Mouse (Mus musculus) liver, embryonic 12.5 days (tissue): ENCODE results near the gene Prss45. TPM values are rescaled to one million over a fixed set of nuclear protein-coding genes. Genes with fewer than 3 reads are reported as not detected.

Source experiments
- ATAC-seq: fragments of 200-750 bp; cut with Nextera tagmentation; 2 replicates; pipeline ENCODE4 v1.8.0; 2017; ENCODE audit warnings: moderate number of reproducible peaks, mild to moderate bottlenecking, moderate library complexity
- H3K27ac ChIP-seq: fragments of 300-500 bp; sonication (generic); 2 replicates; pipeline ENCODE4 v1.5.1; 2016; ENCODE audit warnings: mild to moderate bottlenecking
- H3K27me3 ChIP-seq: fragments of 300-500 bp; sonication (generic); replicated peaks from 2 replicates; pipeline ENCODE4 v1.6.1; 2016; ENCODE audit warnings: mild to moderate bottlenecking, moderate library complexity
- H3K36me3 ChIP-seq: fragments of 300-500 bp; sonication (generic); 2 replicates; pipeline ENCODE4 v1.6.1; 2016; ENCODE audit warnings: mild to moderate bottlenecking, moderate library complexity
- H3K4me1 ChIP-seq: fragments of 300-500 bp; sonication (generic); 2 replicates; pipeline ENCODE4 v1.6.1; 2016
- H3K4me2 ChIP-seq: fragments of 300-500 bp; sonication (generic); 2 replicates; pipeline ENCODE4 v1.6.1; 2016; ENCODE audit warnings: mild to moderate bottlenecking, moderate library complexity
- H3K4me3 ChIP-seq: fragments of 300-500 bp; sonication (generic); 2 replicates; pipeline ENCODE4 v1.5.1; 2016; ENCODE audit warnings: mild to moderate bottlenecking, moderate library complexity
- H3K9ac ChIP-seq: fragments of 300-500 bp; sonication (generic); 2 replicates; pipeline ENCODE4 v1.6.1; 2016; ENCODE audit warnings: mild to moderate bottlenecking, moderate library complexity
- H3K9me3 ChIP-seq: fragments of 300-500 bp; sonication (generic); replicated peaks from 2 replicates; pipeline ENCODE4 v1.6.1; 2016; ENCODE audit warnings: mild to moderate bottlenecking, moderate library complexity
- WGBS: fragments of 180-500 bp; shearing (Covaris S2); methylation state at CpG from one replicate; pipeline ENCODE4 v1.1.7; 2016; ENCODE audit not compliant: insufficient replicate concordance; 5-methylcytosine and 5-hydroxymethylcytosine counted together
- polyA plus RNA-seq: library from polyadenylated mRNA; unstranded; fragments of >200 nt; fragmentation: Nextera tagmentation; extraction: Ambion mirVana; gene quantifications from 2 replicates; pipeline ENCODE4 v1.2.1, GENCODE M21; 2016

Gene Prss45
- polyA plus RNA-seq, 1 experiment from 2014 or later: not detected

DNA sequence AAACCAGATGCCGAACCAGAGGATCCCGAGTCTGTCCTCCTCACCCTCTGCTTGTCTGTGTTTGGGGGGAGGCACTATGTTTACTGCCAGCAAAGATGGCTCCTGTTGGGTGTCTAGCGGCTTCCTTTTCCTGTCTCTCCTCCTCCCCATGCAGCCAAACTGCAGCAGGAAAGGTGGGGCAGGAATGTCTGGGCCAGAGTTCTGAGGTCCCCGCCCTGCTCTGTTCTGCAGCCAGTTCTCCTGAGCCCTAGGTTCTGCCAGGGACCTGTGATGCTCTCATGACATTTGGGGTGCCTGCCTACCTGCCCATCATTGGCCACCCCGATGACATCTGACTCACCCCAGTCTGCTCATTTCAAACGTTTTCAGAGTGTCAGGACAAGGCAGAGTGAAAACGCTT lies 47.6 kb downstream of the Prss45 start:
- no peaks in the 10 kb centered on the region for H3K9me3 ChIP-seq
- H3K27me3 ChIP-seq: peaks cover 48% of the 10 kb centered on the region
- no peak overlapping the region for H3K4me3 ChIP-seq
- peaks cover 8% of the 10 kb centered on the region; the same call in 1 of the 2 replicates for H3K4me1 ChIP-seq
- 60% methylated on average over 7 of the region's 7 CpGs for WGBS
- no peaks in the 10 kb centered on the region for H3K36me3 ChIP-seq
- H3K27ac ChIP-seq: no peak overlapping the region
- H3K9ac ChIP-seq: no peak overlapping the region
- no peak overlapping the region for H3K4me2 ChIP-seq
- no peak for ATAC-seq

DNA sequence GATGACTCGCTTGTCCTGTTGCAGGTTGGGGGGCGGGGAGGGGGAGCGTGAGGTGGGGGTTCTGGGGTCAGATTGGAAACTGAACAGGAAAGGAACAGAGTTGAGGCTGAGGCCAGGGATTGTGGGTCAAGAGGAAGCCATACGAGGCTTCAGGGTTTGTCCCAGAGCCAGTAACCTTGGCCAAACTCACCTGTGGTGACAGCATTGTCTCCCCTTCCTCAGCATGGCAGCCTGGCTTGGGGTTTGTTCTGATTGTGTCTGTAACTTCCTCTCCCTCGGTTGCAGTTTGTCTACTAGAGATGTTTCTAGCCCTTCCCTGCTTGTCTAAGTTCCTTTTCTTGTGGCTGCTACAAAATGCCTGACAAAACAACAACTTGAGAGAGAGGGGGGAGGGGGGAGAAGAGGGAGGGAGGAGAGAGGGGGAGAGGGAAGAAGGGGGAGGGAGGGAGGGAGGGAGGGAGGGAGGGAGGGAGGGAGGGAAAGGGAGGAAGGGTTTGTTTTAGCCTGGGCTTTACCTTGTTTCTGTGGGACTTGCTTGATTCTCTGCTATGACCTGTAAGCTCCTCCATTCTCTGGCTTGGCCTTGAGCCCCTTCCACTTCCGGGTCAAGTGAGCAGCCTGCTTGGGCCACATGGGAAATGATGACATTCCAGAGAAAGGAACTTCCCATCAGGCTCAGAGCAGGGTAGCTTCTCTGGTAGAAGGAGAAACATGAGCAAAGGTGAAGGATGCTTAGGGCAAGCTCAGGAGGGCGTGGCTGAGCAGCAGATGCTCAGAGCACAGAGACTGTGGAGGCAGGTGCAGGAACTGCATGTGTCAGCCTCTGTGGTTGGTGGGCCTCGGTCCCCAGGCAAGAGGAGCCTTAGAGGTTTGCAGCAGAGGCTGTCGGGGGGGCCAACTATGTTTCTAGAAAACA lies 53.3 kb downstream of the Prss45 start:
- Histone ChIP-seq H3K9ac (no peak overlapping the region), H3K4me3 (no peak overlapping the region), H3K9me3 (no peaks in the 10 kb centered on the region), H3K36me3 (0 out of 2 replicates have a peak, but pooled peaks cover 2% of the 10 kb centered on the region), H3K4me1 (peaks cover 24% of the 10 kb centered on the region), H3K27ac (no peak overlapping the region), H3K4me2 (no peak overlapping the region), H3K27me3 (no peaks in the 10 kb centered on the region)
- ATAC-seq: no peak
- WGBS: 45% methylated on average over 9 of the region's 9 CpGs

DNA sequence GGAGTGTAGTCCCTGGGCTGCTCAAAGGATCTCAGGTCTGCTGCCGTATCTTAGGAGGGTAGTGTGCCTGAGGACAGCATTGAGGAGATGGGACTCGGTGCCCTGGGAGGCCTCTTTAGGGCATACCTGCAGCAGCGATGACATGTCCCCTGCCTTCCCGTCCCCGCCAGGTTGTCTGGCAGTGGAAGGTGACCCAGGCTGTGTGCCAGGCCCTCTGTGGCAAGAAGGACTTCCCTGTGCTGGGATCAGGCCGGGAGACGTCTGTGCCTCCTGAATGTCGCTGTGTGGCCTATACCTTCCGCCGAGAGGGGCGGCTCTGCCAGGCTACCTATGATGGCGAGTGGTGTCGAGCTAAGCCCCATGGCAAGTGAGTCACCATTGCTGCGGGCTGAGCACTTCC lies 54.5 kb downstream of the Prss45 start:
- Histone ChIP-seq H3K4me1 (peaks cover 24% of the 10 kb centered on the region), H3K4me3 (no peak overlapping the region), H3K36me3 (0 out of 2 replicates have a peak, but pooled peaks cover 3% of the 10 kb centered on the region), H3K27ac (no peak overlapping the region), H3K27me3 (no peaks in the 10 kb centered on the region), H3K9ac (no peak overlapping the region), H3K4me2 (no peak overlapping the region), H3K9me3 (no peaks in the 10 kb centered on the region)
- ATAC-seq: no peak
- 81% methylated on average over 14 of the region's 14 CpGs for WGBS

DNA sequence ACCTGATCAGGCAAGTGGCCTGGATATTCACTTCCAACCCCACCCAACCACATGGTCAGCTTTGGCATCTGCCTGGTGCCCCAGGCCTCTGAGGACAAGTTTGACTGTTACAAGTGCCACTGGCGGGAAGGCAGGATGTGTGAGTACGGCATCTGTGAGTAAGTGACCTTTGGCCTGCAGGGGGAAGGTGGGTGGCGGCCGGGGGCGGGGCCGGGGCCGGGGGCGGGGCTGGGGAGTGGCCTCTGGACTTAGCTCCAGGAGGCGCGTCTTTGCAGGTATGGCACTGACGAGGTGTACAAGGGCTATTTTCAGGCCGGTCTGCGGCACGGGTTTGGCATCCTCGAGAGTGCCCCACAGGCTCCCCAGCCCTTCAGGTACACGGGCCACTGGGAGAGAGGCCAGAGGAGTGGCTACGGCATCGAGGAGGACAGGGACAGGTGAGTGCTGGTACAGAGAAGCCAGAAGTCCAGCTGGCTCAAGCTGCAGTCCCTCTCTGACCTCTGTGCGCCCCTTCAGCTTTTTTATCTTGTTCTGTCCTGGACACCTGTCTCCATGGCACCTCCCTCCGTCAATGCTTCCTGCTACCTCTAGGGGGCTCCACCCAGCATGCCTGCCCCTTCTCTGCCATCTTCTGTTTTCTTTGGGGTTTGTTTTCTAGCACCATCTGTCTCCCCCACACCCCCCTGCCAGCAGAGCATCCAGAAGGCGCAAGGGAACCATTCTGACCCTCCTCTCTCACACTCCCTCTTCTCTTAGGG lies 55.8 kb downstream of the Prss45 start:
- no peaks in the 10 kb centered on the region for H3K27me3 ChIP-seq
- no peak overlapping the region for H3K9ac ChIP-seq
- peak overlapping the region; percentile 49 for H3K4me2 ChIP-seq
- peak; percentile 45 for ATAC-seq
- H3K36me3 ChIP-seq: peaks cover 3% of the 10 kb centered on the region; the same call in 1 of the 2 replicates
- peaks cover 24% of the 10 kb centered on the region for H3K4me1 ChIP-seq
- 0 out of 2 replicates have a peak overlapping the region, but pooled peaks have one; percentile 26 for H3K27ac ChIP-seq
- no peak overlapping the region for H3K4me3 ChIP-seq
- no peaks in the 10 kb centered on the region for H3K9me3 ChIP-seq
- 12% methylated on average over 21 of the region's 21 CpGs for WGBS

Other genes starting within 250 kb of the Prss45 start
- gene Nradd, start 210.1 kb upstream of the Prss45 start, polyA plus RNA-seq: 5.3 and 6.7 TPM in 2 replicates
- 4.7 and 4.9 TPM in 2 replicates for gene Nbeal2, start 180.4 kb upstream of the Prss45 start, polyA plus RNA-seq
- 103 and 105 TPM in 2 replicates for gene Ccdc12, start 178.1 kb upstream of the Prss45 start, polyA plus RNA-seq
- 0.48 and 1.6 TPM in 2 replicates for gene Myl3, start 92.7 kb upstream of the Prss45 start, polyA plus RNA-seq
- gene Pth1r, start 87.4 kb upstream of the Prss45 start, polyA plus RNA-seq: 7.8 and 9.1 TPM in 2 replicates
- gene Prss42, start 36.4 kb upstream of the Prss45 start, polyA plus RNA-seq: not detected in 2 replicates
- gene Prss44, start 20.6 kb upstream of the Prss45 start, polyA plus RNA-seq: not detected in 2 replicates
- gene Prss43, start 7.9 kb upstream of the Prss45 start, polyA plus RNA-seq: not detected in 2 replicates
- not detected in 2 replicates for gene Prss46, start 9.9 kb downstream of the Prss45 start, polyA plus RNA-seq
- 27.5 and 30.9 TPM in 2 replicates for gene Prss50, start 23.4 kb downstream of the Prss45 start, polyA plus RNA-seq
- gene Als2cl, start 45.3 kb downstream of the Prss45 start, polyA plus RNA-seq: 2.4 and 3.2 TPM in 2 replicates
- gene Tmie, start 45.5 kb downstream of the Prss45 start, polyA plus RNA-seq: 1.4 and 1.6 TPM in 2 replicates
- not detected in 2 replicates for gene Fam240a, start 82.3 kb downstream of the Prss45 start, polyA plus RNA-seq
- not detected in 2 replicates for gene Tdgf1, start 111.6 kb downstream of the Prss45 start, polyA plus RNA-seq
- gene Lrrc2, start 117.0 kb downstream of the Prss45 start, polyA plus RNA-seq: 0.12 and 0.26 TPM in 2 replicates
- gene Rtp3, start 156.0 kb downstream of the Prss45 start, polyA plus RNA-seq: 6.7 and 8.1 TPM in 2 replicates
- 17.0 and 18.7 TPM in 2 replicates for gene Ltf, start 184.7 kb downstream of the Prss45 start, polyA plus RNA-seq
- 12.2 and 13.4 TPM in 2 replicates for gene Ccrl2, start 222.9 kb downstream of the Prss45 start, polyA plus RNA-seq